Mouse (Mus musculus) retina, embryonic 14.5 days (tissue): Measurements from ENCODE around the gene Fam181a.

Experiments used
- DNase-seq: peaks from one replicate; pipeline ENCODE4 v3.0.0-alpha.2; 2015; ENCODE audit warnings: low spot score

Fam181a gene

GRCm38 (mm10) chr12:103314640-103315361, 4.0 kb downstream of the Fam181a start:
- DNase-seq: peak; percentile 60

DNA sequence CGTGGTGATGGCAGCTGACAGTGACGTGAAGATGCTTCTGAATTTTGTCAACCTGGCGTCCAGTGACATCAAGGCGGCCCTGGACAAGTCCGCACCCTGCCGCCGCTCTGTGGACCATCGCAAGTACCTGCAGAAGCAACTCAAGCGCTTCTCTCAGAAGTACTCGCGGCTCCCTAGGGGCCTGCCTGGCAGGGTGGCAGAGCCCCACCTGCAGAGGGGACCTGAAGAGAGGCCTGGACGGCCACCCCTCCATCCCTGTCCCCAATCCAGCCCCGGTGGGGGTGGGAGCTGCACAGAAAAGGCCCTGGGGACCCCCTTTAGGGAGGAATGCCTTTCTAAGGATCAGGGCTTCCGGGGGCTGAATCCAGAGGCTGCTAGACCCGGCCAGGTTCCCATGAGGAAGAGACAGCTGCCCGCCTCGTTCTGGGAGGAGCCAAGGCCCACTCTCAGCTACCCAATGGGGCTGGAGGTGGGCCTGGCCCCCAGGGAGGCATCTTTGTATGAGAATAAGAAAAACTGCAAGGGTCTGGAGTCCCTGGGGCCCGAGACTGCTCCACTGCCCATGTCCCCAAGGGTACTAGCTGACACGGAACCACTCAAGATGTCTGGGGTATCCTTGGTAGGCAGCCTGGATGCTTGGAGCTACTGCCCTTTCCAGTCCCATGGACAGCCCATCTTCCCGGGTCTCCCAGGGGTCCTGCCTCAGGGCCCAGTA, 5.2 kb downstream of the Fam181a start:
- no peak for DNase-seq

DNA sequence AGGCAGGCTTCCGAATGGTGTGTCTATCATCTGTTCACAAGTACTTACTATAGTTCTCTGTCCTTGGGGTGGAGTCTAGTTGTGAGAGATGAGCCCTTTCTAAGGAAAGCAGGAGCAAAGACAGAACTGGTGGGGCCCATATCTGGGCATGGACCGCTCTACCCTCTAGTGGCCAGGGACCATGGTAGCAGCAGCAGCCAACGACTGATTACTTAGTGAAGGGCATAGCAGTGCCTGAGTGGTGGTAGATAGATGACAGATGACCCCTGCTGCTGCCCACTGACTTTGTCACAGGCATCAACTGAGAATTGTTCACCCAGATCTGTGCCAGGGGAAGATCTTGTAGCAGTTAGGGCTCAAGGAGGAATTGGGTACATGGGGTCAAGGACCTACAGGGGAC, 12.0 kb downstream of the Fam181a start:
- peak; percentile 64 for DNase-seq

DNA sequence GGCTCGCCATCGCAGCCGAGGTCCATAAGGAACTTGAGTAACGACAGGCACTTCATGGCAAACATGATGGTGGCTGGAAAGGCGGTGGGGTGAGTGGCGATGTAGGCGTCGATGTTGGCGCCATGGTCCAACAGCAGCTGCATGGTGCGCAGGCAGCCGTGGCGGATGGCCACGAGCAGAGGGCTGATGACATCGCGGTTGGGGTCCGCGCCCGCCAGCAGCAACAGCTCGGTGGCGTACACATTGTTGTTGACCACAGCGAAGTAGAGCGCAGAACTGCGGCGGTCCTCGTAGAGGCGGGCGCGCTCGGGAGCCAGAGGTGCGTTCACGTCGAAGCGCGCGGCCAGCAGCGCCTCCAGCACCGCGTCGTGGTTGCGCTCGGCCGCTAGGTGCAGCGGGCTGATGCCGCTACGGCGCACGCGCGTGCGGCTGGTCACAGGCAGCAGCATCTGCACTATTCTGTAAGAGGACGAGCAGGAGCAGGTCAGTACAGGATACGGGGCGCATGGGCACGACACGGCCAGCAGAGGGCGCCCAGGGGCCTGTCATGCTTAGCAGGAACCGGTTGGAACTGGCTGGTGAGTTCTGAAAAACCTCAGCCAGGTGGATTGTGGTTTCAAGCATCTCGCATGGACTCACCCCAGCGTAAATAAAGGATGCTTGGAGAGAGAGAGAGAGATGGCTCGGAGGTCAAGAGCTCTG, 14.5 kb downstream of the Fam181a start:
- peak; percentile 98 for DNase-seq

DNA sequence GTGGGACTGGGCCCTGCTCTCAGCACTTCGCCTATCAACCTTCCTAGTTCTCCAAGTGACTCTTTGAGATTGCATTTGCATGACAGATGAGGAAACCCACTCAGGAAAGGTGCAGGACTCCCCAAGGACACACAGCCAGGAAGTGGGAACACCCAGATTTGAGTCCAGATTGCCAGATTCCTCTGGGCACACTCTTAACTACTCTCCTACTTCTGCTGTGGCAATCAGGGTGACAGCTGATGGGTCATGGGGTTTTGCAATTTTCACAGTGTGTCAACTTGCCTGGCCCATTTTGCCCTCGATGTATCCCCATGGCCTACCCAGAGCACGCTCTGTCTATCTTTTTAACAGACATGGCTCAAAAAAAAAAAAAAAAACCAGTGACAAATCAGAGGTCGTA, 15.8 kb downstream of the Fam181a start:
- no peak for DNase-seq

DNA sequence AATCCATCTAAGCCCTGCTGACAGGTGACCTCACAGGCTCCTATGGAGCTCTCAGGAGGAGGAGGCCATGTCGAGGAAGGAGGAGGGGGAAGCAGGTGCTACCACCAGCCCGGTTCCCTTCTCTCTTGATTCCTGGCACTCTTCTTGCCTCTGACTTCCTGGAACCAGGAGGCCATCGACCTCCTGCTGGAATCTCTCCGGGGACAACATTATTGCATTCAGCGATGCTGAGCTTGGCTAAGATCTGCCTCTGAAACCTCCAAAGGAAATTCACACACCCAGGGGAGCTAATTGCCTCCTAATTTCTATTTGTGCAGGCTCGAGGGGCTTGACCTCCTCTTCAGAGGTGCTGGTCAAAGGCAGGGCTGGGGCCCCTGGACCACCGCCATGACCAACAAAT, 16.3 kb downstream of the Fam181a start:
- no peak for DNase-seq

DNA sequence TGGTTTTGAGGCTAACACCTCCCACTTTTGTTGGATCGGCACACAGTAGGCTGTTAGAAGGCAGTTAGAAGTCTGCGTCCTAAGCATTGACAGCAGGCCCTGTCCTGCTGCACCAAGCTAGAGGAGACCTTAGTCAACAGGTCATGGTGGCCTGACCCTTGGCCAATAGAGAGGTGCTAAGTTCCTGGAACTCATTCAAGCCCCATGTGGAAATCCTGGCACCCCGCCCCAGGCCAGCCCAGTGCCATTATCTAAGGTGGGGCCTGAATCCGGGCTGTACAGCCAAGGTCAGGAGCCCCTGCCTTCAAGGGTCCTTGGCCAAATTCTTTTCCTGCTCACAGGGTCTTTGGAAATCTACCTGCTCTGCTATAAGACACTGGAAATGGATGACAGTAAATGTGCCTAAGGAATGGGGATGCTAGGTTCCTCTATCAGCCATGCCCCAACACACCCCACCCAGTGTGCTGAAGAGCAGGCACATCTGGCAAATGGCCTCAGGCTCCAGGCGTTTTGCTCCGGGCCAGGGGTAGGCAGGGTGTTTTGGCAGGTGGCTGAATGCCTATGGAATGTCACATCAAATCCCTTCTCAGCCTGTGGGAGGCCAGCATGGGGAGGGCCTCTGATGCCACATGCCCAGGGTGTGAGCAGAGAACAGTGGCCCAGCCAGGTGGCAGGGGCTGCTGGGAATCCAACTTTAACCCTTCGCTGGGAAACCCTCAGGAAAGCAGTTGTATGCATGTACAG, 17.8 kb downstream of the Fam181a start:
- no peak for DNase-seq

DNA sequence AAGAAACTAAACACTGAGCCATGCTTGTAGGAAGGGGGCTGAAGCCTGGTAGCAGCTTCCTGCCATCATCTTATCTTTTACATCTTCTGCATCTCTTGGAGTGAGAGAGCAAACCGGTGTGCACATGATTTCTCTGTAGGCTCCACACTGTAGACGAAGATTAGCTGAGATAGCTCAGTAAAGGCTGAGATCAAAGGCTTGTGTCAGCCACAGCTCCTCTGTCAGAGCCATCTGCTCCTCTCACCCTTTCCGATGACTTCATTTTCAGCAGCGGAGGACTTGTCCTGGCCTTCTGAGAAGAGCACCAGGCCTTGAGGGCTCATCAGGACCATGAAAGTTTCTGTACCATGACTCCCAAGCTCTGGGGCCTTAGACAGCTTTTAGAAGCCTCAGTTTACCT, 20.7 kb downstream of the Fam181a start:
- no peak for DNase-seq

- no peak for DNase-seq
Observed at GRCm38 (mm10) chr12:103332879-103333278, 22.1 kb downstream of the Fam181a start.

GRCm38 (mm10) chr12:103333426-103333825, 22.7 kb downstream of the Fam181a start:
- DNase-seq: no peak

DNA sequence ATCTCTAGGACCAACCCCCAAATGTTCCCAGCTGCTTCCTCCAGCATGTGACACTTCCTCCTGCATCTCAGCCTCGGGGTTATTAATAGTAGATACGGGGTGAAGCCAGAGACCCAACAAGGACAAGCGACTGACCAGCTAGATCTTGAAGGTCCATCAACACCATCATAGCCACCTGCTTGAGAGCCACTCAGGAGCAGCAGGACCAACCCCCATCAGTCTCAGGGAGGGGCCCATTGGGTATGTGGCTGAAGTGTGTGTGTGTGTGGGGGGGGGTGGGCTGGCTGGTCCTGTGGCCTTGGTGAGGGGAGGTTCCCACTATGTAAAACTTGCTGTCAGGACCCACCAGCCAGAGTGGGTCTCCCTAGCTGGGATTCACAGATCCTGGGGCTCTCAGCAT, 26.0 kb downstream of the Fam181a start:
- no peak for DNase-seq

GRCm38 (mm10) chr12:103338162-103338798, 27.5 kb downstream of the Fam181a start:
- no peak for DNase-seq

GRCm38 (mm10) chr12:103341212-103341611, 30.4 kb downstream of the Fam181a start:
- DNase-seq: no peak

- no peak for DNase-seq
Observed at GRCm38 (mm10) chr12:103343456-103343855, 32.7 kb downstream of the Fam181a start.

GRCm38 (mm10) chr12:103344934-103345333, 34.2 kb downstream of the Fam181a start:
- no peak for DNase-seq

- DNase-seq: no peak
Observed at GRCm38 (mm10) chr12:103346945-103347344, 36.2 kb downstream of the Fam181a start.

DNA sequence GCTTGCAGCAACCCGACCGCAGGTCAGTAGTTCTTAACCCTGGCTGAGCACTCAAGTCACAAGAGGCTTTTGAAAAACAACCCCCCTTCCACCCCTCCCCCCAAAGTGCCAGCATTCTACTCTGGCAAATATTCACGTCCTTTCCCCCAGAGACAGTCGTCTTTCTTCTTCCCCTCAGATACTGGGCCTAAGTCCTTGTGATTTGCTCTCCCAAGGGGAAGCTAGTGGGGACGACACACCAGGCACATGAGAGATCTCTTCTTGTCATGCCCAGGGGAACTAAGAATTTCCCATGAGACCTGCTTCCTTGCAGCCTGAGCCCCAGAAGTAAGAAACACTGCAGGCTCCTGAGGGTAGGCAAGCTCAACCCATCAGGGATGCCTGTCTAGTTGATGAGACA, 36.6 kb downstream of the Fam181a start:
- no peak for DNase-seq

GRCm38 (mm10) chr12:103348506-103348905, 37.7 kb downstream of the Fam181a start:
- peak; percentile 88 for DNase-seq

DNA sequence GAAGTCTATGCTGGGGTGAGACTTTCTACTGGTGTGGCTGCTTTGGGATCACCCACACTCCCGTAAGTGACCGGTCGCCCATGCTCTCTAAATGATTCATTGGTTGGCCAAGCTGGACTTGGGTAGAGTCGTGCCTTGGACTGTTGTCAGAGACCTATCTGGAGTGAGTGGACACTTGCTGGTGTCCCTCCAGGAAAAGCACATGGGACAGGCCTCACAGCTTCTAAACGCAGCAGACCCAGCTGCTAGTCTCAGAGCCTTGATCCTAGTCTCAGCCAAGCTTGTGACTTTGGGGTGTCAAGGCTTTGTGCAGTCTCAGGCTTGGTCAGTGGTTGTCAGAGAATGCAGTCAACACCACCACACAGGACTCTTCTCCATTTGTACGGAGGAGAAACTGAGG, 42.0 kb downstream of the Fam181a start:
- no peak for DNase-seq

GRCm38 (mm10) chr12:103353538-103353937, 42.8 kb downstream of the Fam181a start:
- DNase-seq: peak; percentile 85

DNA sequence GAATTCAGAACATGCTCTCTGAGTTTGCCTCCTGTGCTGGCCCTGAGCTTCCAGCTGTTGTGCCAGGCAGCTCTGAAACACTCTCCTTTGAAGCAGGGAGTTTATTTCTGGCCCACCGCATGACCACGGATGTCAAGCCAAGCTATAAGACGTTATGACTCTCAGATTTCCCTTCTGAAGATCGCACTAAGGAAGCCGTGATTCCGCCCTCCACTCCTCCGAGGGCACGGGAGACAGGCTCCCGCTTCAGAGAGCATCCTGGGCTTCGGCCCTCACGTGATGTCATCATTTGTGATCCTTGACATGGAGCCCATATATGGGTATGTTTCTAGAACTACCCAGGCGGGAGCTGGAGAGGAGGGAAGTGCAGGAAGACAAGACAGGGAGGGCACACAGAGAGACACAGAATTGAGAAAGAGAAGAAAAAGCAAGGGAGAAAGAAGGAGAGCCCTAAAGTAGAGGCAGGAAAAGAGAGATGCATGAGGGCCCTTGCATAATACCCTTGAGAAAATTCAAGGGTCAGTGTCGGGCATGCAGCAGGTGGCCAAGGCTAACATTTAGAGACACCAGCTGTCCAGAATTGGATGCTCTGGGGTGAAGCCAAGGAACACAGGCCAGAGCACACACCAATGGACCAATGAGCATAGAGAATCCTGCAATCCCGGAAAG, 45.1 kb downstream of the Fam181a start, which contains the start of gene Asb2:
Asb2 (minus strand) TSS at position 256 of the 669 bp plus-strand sequence.
- DNase-seq: no peak
